Mouse (Mus musculus) heart, embryonic 11.5 days (tissue): ENCODE measurements around the gene Armcx2. TPM values are rescaled to one million over a fixed set of nuclear protein-coding genes. Genes with fewer than 3 reads are reported as not detected.

ENCODE experiments used
- ATAC-seq: fragments of 200-750 bp; cut with Nextera tagmentation; replicated peaks from 2 replicates; pipeline ENCODE4 v1.8.0; 2017; ENCODE audit warnings: moderate library complexity; ENCODE audit not compliant: insufficient number of reproducible peaks, low FRiP score, low TSS enrichment
- H3K27ac ChIP-seq: fragments of 300-500 bp; sonication (generic); 2 replicates; pipeline ENCODE4 v1.5.1; 2014; ENCODE audit warnings: mild to moderate bottlenecking, low read depth, low read length
- H3K27me3 ChIP-seq: fragments of 300-500 bp; sonication (generic); 2 replicates; pipeline ENCODE4 v1.6.1; 2014; ENCODE audit warnings: mild to moderate bottlenecking, low read length, mixed read lengths; ENCODE audit not compliant: control insufficient read depth, insufficient read depth
- H3K36me3 ChIP-seq: fragments of 300-500 bp; sonication (generic); 2 replicates; pipeline ENCODE4 v1.6.1; 2014; ENCODE audit warnings: mild to moderate bottlenecking, low read length, moderate library complexity, mixed read lengths; ENCODE audit not compliant: control insufficient read depth, insufficient read depth
- H3K4me1 ChIP-seq: fragments of 300-500 bp; sonication (generic); 2 replicates; pipeline ENCODE4 v1.6.1; 2014; ENCODE audit warnings: low read length; ENCODE audit not compliant: control insufficient read depth, insufficient read depth
- H3K4me2 ChIP-seq: fragments of 300-500 bp; sonication (generic); 2 replicates; pipeline ENCODE4 v1.6.1; 2014; ENCODE audit warnings: mild to moderate bottlenecking, moderate library complexity
- H3K4me3 ChIP-seq: fragments of 300-500 bp; sonication (generic); 2 replicates; pipeline ENCODE4 v1.5.1; 2014; ENCODE audit warnings: low read depth, low read length
- H3K9ac ChIP-seq: fragments of 300-500 bp; sonication (generic); 2 replicates; pipeline ENCODE4 v1.6.1; 2014; ENCODE audit warnings: mild to moderate bottlenecking, low read depth, low read length, moderate library complexity
- H3K9me3 ChIP-seq: fragments of 300-500 bp; sonication (generic); replicated peaks from 2 replicates; pipeline ENCODE4 v1.6.1; 2016; ENCODE audit warnings: low read length; ENCODE audit not compliant: control insufficient read depth
- WGBS: fragments of 180-500 bp; shearing (Covaris S2); extraction: QIAGEN DNeasy Blood & Tissue Kit; methylation state at CpG from one replicate; pipeline ENCODE4 v1.1.7; 2014; ENCODE audit not compliant: insufficient replicate concordance; 5-methylcytosine and 5-hydroxymethylcytosine counted together
- microRNA-seq: library from miRNA; unstranded; fragments of <30 nt; microRNA quantifications from one replicate; pipeline ENCODE4, GENCODE M21; 2016; ENCODE audit warnings: borderline number of aligned reads
- polyA plus RNA-seq: library from polyadenylated mRNA; unstranded; fragments of >200 nt; fragmentation: Nextera tagmentation; extraction: Ambion mirVana; gene quantifications from 2 replicates; pipeline ENCODE4 v1.2.1, GENCODE M21; 2014

The Armcx2 gene
- polyA plus RNA-seq, 1 experiment from 2014 or later = 58.1 TPM

GRCm38 (mm10) chrX:134756434-134757292, 52.4 kb downstream of the Armcx2 start, which contains the start of gene Armcx3:
Gene Armcx3, plus strand, starts transcription at chrX:134756595.
- H3K27ac ChIP-seq = peak within 1 kb of the TSS; percentile 86
- no peaks in the 10 kb centered on the region for H3K27me3 ChIP-seq
- H3K4me1 ChIP-seq = peaks cover 6% of the 10 kb centered on the region; the same call in 1 of the 2 replicates
- H3K9me3 ChIP-seq = no peaks in the 10 kb centered on the region
- H3K36me3 ChIP-seq = no peaks in the 10 kb centered on the region
- ATAC-seq = peak; percentile 89
- H3K9ac ChIP-seq = peak within 1 kb of the TSS; percentile 81
- peak within 1 kb of the TSS; percentile 61 for H3K4me2 ChIP-seq
- 18% methylated on average over 46 of the region's 46 CpGs for WGBS
- peak within 1 kb of the TSS; percentile 63 for H3K4me3 ChIP-seq

Small RNA genes within 50 kb of the gene (microRNA-seq; reads per million reads assigned to microRNA genes)
- gene Mir7093 = 0.20 reads per million

Other genes with a start within 250 kb of the Armcx2 start
- 1.4 and 2.1 TPM in 2 replicates for gene Btk, start 225.7 kb downstream of the Armcx2 start, polyA plus RNA-seq
- gene Rpl36a, start 223.6 kb downstream of the Armcx2 start, polyA plus RNA-seq = 303 TPM in 2 replicates
- gene Gla, start 208.1 kb downstream of the Armcx2 start, polyA plus RNA-seq = 3.7 TPM in 2 replicates
- gene Hnrnph2, start 208.0 kb downstream of the Armcx2 start, polyA plus RNA-seq = 83.0 and 125 TPM in 2 replicates
- gene Armcx4, start 122.7 kb downstream of the Armcx2 start, polyA plus RNA-seq = 4.6 and 5.1 TPM in 2 replicates
- 36.1 and 40.5 TPM in 2 replicates for gene Armcx1, start 91.3 kb downstream of the Armcx2 start, polyA plus RNA-seq
- 16.6 and 18.4 TPM in 2 replicates for gene Armcx6, start 57.8 kb downstream of the Armcx2 start, polyA plus RNA-seq
- gene Armcx3, start 52.6 kb downstream of the Armcx2 start, polyA plus RNA-seq = 82.0 and 94.0 TPM in 2 replicates
- 0.52 and 1.2 TPM in 2 replicates for gene Nxf2, start 155.5 kb upstream of the Armcx2 start, polyA plus RNA-seq
- 9.7 and 10.7 TPM in 2 replicates for gene Zmat1, start 200.0 kb upstream of the Armcx2 start, polyA plus RNA-seq